Mouse (Mus musculus) lung, postnatal 0 days (tissue): Measurements from ENCODE around the gene Zc3h14.

ENCODE experiments used
- CTCF ChIP-seq: IDR thresholded peaks from 2 replicates; pipeline ENCODE4 v1.5.1; 2016; ENCODE audit warnings: antibody characterized with exemption, mild to moderate bottlenecking
- EP300 ChIP-seq: IDR thresholded peaks from 2 replicates; pipeline ENCODE4 v1.6.1; 2016; ENCODE audit warnings: antibody characterized with exemption, mild to moderate bottlenecking, control low read depth

- no peak for TF ChIP-seq CTCF
- TF ChIP-seq EP300, result no peak
Measured at GRCm38 (mm10) chr12:98726078-98726477, 20.7 kb upstream of the Zc3h14 start.
